Mouse (Mus musculus) gastrocnemius, postnatal 25 days (tissue): ENCODE data around the gene Foxp1. TPM values are rescaled to one million over a fixed set of nuclear protein-coding genes. Genes with fewer than 3 reads are reported as not detected.

Source experiments
- DNase-seq: peaks from one replicate; pipeline ENCODE4 v3.0.0; 2022
- total RNA-seq, 2 experiments: library from RNA; stranded (reverse); gene quantifications; 1 replicate in 1 of 2; 2 replicates in 1 of 2; pipeline ENCODE4 v1.2.3; 2021

Foxp1 gene
- total RNA-seq, 2 experiments from 2014 or later, result 16.9 to 17.8 TPM

DNA sequence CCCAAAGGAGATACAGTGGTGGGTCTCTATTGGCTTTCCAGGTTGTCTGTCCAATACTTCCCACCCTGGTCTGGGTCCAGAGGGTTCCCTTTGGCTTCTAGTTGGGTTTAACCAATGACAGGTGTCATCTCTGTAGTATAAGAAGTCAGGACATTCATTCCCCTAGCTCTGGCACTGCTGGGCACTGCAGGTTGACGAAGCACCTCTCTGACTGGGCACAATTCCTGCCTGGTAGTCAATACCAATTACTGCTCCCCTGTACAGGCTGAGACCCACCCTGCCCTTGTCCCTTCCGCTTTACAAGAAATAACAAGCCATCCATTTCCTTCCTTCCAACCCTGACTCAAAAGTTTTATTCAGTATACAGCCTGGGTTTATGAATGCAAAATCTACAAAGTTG lies 81.9 kb downstream of the Foxp1 start:
- no peak for DNase-seq

DNA sequence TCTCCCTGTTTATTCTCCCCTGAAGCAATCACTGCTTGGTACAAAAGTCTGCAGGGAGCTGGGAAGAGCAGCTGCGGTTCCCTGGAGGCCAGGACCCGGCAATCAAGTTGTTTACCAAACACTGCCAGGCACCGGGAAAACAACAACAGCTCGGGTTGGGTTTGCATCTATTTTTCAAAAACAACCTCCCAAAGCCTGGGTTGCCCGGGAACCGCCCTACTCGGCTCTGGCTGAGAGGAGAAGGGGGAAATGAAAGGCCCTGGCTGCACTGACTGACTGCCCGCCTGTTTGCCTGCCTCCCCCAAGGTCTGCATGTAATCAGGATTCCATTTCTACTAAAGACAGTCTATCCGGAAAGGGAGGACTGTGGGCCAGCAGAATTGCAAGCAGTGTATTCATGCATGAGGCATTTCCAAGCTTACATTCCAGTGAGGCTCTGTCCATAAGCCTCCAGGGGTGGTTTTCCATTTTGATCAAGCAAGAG lies 82.6 kb downstream of the Foxp1 start:
- DNase-seq, result no peak

DNA sequence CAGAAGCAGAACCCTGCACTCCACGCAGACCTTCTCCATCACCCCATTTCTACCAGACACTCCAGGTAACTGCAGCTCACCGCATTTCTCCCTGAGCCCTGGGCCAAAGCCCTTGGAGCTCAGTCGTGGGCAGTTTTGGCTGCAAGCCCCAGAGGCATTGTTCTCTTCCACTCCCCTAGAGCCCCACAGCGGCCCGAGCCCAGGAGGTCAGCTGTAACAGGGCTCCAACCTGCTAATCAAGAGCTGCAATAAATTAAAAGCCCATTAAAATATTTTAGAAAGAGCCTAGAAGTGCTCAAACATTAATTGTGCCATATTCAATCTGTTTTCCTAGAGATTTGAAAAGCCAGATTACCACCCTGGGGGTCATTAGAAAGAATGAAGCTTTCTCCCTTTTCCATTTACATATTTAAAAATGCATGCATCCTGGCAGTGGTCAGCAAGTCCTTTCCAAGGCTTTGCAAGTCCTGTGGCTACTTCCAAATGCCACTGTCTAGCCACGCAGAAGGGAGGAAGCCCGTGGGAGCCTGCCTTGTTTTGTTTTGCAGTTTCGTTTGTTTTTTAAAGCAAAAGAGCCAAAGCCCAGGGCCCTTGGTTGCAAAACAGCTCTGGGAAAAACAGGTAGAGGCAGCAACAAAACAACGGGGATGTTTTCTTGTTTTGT lies 83.2 kb downstream of the Foxp1 start:
- DNase-seq, result no peak

DNA sequence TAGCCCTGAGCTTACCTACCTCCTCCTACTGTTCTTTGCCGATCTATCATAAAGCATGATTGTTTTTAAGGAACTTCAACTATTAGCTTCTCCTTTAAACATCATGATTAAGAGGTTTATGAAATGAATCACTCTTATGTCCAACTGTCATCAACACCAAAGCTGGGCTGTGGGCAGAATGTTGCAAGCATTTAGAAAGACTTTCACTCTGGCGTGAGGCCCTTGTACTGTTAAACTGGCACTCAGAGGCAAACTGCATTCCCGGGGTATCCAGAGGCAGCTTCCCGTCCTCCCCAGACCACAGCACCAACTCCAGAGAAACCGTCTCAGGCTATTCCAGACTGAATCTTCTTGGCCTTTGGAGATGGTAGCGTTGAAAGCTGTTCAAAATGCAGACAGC lies 86.2 kb downstream of the Foxp1 start:
- no peak for DNase-seq

DNA sequence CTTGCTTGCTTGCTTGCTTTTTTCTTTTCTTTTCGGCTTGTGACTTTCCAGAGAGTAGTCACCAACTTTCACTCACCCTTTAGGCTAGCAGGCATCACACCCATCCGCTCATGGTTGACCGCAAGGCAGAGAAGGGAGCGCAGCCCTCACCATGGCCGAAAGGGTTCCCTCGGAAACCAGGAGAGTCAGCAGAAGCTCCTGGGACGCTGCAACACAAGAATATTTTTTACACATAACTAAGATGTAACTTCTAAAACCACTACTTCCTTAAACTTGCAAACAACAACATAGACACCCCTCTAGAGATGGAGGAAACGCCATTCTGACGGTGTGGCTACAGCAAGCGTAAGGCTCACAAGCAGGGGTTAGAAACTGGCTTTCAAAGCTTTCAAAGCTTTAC lies 87.4 kb downstream of the Foxp1 start:
- DNase-seq, result no peak

DNA sequence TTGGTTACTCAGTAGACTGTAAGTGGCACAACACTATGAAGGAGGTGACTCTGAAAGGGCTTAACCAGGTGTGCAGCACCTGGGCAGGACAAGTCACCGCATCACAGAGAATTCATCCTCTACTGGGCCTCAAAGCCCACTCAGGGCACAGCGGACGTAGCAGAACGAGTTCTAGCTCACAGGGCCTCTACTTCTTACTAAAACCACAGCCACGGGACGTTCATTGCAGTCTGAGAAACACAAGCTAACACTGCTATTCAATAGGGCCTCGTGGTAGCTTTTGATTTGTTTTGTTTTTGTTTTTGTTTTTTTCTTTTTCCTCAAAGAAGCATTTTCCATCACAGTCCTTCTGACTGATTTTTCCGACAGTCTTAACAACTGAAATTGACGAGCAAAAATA lies 89.5 kb downstream of the Foxp1 start:
- no peak for DNase-seq

DNA sequence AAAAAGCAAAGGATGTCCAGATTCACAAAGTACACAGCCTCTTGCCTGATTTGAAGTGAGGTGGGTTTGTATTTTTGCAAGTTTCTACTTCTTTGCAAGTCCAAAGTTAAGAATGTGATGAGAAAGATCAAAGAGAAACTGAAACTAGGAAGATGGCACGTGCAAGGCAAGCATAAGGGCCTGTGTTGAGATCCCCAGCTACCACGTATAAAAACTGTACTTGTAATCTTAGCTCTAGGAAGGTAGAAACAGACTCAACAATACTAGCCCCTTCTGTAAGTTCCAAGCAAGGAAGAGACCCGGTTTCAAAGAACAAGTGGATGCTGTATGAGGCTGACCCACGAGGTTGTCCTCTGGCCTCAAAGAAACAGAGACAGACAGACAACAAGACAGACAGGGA lies 90.6 kb downstream of the Foxp1 start:
- no peak for DNase-seq

DNA sequence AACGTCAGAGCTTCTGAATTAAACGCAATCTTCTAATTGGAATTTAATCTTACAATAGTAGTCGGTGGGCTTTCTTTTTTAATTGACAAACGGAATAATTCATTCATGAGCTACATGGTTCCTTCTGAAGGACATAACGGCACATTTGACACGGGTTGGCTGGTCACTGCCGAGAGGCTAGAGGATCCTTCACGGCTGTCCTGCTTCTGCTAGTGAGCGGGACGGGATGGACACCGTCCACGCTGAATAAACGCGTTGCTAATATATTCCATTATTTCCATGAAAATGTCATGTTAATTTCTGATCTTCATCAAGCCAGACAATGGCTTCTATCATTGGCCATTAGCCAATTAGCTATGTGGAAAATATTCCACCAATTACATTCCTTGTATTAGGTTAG lies 92.0 kb downstream of the Foxp1 start:
- DNase-seq, result no peak

DNA sequence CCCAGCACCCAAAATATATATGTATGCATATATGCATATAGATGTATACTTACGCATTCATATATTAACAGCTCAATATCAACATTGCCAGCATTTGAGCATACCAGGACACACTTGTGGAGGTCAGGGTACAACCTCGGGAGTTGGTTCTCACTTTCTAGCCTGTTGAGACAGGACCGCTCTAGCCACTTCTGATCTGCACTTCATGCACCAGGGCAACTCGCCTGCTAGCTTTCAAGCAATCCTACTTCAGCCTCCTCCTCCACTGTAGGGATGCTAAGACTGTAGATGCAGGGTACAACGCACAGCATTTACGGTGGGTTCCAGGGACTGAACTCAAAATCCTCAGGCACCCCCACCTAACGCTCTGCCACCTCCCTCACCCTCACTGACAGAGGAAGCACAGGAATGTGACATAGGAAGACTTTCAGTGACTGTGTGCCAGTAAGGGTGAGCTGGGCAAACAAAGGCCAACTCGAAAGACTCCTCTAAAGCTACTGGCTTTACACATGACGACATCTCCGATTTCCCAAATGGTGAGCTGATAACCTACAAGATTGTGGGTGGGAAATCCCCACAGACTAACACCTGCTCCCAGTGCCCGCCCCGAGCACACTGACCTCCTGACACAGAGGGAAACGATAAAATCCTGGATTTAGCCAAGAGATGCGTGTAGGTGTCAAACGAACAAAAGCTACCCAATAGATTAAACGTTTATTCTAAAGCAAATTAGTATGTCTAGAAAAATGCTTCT lies 93.0 kb downstream of the Foxp1 start:
- DNase-seq, result no peak

DNA sequence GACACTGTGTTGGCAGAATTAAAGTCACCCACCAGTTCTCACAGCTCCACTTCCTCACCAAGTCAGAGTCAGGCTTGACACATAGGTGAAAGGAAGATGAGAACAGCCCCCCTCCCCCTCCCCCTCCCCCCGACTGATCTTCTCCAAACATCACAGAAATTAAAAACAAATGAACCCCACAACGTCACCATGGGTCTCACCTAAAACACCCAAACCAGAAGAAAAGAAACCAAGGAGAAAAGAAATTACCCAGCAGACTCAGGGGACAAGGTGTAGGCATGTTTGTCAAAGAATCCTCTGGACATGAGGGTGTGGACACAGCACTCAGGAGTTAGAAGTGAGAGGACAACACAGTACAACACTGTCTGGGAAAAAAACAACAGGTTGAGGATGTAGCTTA lies 93.6 kb downstream of the Foxp1 start:
- no peak for DNase-seq

DNA sequence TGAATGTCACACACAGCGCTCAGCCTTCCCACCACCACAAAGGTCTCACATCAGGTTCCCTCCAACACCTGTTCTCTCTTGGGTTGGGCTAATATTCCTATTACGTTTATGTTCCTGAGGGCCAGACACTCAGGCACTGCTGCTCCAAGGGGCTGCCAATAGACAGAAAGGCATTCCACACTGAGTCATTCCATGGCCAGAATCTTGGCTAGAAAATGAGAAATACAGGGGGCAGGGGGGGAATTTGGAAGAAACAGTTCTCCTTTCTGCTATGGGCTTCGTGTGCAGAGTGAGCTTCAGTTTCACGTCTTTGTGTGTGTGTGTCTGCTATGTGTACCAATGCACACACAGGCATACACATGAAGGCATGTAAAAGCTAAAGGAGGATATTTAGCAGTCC lies 95.2 kb downstream of the Foxp1 start:
- DNase-seq, result no peak

DNA sequence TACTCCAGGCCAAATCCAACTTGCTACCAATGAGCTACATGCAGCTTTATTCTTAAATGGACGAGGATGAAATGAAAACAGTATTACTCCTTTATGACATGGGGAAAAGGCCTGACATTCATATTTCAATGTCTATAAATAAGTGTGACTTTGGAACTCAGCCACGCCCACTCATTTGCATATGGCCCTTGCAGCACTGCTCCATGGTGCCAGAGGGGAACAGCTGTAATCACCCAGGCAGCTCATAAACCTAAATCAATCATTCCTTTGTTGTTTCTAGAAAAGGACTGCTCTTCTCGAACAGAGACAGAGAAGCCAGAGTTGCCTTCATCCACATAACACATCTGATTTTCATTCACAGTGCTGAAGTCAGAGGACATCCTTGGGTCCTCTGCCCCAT lies 97.5 kb downstream of the Foxp1 start:
- no peak for DNase-seq

DNA sequence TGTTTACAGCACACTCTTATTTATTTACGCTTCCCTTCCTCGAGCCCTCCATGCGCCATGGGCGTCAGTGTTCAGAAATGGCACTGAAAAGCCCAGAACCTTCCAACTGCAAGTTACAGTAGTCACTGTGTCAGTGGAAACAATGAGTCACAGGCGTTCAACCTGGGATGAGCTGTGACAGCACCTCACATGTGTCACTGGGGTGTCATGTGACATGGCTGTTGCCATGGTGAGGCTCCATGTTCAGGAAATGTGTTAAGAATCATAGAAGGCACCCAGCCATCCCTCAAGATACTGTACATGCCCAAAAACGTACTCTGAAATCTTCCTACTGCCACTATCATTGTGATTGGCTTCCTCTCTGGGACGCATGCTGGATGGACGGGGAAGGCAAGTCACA lies 101.9 kb downstream of the Foxp1 start:
- DNase-seq, result no peak

DNA sequence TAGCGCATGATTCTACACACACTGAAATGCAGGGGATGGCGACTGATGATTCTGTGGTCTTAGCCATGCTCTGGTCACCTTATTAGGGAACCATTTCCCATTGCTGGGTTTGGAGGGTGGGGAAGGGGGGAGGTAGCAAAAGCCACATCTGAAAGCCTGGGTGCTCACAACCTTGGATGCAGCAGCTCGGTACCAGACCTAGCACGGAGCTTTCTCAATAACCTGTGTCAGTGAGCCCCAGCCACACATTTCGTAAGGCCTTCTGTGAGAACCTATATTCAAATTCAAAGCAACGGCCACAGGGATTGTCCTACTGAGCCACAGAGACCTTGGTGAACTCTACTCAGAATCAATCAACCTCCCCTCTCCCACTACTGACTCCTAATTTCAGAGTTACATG lies 109.9 kb downstream of the Foxp1 start:
- DNase-seq, result no peak

DNA sequence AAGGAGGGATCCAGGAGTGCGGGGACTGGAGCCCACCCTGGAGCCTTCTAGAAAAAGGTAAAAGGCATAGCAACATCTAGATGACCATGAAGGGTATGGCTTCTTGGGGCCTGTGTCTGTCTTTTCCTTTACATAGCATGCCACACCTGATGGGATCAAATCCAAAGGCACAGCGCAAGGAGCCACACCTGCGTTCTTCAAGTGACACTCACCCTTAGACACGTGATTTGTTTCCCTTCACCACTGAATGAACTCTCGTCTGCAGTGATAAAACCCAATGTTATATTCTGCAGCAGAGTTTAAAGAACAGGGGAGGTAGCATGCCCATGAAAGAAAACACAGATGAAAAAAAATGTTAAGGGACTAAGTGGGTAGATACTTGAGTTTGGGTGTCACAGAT lies 112.9 kb downstream of the Foxp1 start:
- no peak for DNase-seq

DNA sequence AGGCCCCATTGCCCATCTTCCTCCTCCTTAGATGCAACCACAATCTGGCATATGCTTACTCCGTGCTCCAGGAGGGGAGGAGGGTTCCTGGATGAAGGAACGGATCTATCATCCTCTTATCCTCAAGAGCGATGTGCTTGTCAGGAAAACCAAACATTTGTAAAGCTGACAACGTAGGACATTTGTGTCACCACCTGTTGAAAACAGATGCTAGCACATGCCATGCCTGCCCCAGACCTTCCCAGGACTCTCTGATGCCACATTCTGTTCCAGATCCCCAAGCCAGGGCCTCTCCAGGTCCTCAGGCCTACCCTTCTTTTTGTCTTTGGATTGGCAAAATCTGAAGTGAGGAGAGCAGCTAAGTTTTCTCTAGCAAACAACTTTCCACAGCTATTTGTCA lies 113.6 kb downstream of the Foxp1 start:
- DNase-seq, result no peak

DNA sequence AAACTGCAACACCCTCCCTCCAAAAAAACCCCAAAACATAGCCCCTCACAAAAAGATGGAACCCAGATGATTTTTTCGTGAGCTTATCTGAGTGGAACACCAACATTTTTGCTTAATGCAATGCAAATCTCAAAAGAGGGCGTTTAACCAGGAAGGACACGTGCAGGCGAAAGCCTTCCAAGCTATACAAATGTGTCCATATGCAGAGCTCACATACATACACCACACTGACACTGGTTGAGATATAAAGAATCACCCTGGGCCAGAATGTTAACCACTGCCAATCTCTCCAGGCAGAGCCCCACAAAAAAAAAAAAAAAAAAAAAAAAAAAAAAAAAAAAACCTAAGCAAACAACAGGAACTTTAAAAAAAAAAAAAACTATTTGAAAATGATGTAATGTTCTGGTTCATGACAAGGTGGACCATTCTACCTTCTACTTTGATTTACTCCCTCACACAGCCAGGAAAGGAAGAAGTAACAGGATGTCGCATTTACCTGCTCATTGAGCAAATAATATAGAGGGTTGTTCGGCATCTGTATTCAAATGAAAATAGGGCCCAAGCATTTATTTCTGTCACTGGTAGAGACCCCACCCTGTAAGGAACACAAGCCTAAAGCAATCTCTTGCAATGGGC lies 118.6 kb downstream of the Foxp1 start:
- DNase-seq, result no peak

DNA sequence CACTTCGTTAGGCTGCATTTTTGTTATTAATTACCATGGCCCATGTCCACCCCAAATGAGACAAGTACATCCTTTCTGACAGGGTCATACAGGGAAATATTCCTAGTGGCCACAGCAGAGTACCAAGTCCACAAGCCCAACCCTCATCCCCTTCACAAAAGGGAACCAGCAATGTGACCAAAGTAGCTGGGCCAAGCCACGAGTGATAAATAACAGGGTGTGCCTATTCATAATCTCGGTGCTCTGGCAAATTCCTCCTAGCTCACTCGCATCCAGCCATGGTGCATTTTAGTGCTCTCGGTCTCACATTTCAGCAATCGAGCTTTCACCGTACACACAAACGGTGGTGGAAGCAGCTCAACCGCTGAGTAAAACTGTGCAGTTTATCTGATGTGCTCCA lies 119.6 kb downstream of the Foxp1 start:
- no peak for DNase-seq

DNA sequence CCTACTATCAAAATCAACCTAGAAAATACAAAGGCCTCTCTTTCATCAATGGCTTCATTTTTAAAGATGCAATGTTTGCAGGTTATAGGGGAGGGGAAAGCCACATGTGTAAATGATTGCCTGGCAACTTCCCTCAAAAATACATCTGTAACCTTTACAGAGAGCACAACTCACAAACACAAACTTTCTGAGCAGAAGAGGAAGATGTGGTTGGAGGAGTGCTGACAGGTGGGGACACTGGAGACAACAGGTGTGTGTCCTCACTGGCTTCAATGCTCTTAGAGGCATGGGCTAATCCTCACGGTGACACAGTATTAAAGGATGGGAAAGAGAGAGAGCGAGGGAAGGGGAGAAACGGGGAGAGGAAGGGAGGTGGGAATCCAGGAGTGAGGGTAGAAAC lies 120.2 kb downstream of the Foxp1 start:
- no peak for DNase-seq

DNA sequence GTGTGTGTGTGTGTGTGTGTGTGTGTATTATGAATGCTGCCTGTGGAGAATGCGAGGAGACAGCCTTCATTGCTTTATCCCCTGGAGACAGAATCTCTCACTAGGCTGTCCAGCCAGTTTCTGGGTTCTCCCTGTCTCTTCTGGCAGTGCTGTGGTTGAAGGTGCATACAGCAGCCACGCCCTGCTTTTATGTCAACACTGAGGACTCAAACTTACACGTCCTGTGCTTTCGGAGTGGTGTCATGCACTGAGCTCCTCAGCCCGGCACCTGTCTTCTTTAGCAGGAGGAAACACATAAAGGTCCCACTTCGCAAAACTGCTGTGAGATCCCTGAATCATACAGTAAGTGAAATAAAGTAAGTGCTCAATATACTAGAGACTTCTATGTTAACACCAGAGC lies 120.7 kb downstream of the Foxp1 start:
- no peak for DNase-seq

DNA sequence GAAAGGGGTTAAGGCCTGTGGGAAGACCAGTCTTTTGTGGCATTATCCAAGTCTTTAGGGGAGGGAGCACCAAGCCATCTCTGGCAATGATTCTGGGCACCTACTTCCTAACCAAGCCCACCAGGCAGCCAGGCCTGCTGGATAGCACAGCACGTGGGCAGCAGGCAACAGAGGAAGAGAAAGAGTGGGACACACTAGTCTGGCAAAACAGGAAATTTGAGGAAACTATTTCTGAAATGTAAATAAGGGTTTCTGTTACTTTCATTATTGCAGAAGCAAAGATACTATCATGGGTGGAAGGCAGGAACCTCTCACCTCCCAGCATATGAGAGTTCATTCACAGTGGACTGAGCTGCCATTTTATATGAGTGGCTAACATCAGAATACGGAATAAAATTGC lies 121.3 kb downstream of the Foxp1 start:
- no peak for DNase-seq

DNA sequence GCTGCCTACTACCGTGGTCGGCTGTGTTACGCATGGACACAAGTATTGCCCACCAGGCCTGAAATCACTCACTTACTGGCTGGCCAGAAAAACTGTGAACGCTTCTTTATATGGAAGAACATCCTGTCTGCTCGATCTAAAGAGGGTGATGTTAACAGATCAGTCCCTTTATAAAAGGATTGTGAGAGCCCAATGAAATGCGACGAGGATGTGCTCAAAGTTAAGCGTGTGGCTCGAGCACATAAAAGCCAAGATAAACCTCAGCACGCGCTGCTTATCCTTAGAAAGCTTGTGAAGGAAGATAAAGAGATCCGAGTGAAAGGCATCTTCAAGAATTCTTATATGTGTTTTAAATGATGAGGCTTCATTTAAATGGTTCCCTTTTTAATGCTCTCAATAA lies 126.8 kb downstream of the Foxp1 start:
- DNase-seq, result no peak

DNA sequence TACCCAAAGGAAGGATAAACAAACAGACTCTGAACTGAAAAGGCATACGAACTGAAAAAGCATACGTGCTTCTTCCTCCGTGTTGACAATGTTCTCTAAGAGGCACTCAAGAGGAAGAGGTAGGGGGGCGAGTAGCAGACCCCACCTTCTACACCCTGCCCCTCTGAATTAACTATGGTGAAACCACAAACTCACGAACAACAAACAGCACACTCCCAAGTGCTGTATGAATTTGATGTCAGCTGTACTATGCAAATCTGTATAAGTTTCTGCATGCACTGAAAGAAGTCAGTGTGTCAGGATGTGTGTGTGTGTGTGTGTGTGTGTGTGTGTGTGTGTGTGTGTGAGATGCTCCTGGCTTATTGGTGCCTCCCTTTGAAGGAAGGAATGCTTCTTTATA lies 127.7 kb downstream of the Foxp1 start:
- no peak for DNase-seq

DNA sequence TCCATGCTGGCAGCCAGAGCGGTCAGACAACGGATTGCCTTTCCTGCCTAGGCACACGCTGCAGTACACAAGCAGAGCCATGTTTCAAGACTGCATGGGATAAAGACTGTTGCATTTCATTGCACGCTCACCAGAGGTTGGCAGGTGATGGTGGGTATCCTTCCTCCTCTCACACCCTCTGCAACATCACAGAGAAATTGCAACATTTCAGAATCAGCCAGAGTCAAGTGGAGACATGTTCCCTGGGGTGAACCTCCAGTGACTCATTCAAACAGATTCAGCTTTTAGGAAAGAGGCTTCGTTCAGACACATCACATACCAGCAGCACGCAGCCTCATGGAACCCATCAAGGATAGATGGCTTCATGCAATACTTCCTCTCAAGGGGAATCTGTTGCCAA lies 130.0 kb downstream of the Foxp1 start:
- DNase-seq, result no peak
